Mouse (Mus musculus) kidney, embryonic 14.5 days (tissue): Measurements from ENCODE around the gene Flt3l. TPM values are rescaled to one million over a fixed set of nuclear protein-coding genes. Genes with fewer than 3 reads are reported as not detected.
"Not testable (repeated sequence)": the region's sequence is repeated elsewhere in the genome, so short reads cannot be mapped to it uniquely, and the experiment has no call there.

Source experiments
- ATAC-seq: fragments of 200-750 bp; cut with Nextera tagmentation; 2 replicates; pipeline ENCODE4 v1.8.0; 2017; ENCODE audit warnings: moderate number of reproducible peaks, mild to moderate bottlenecking, moderate TSS enrichment, moderate library complexity; ENCODE audit not compliant: low FRiP score, low TSS enrichment
- H3K27ac ChIP-seq: fragments of 300-500 bp; sonication (generic); 2 replicates; pipeline ENCODE4 v1.5.1; 2014; ENCODE audit warnings: low read depth, mild to moderate bottlenecking, low read length, moderate library complexity, mixed read lengths
- H3K27me3 ChIP-seq: fragments of 300-500 bp; sonication (generic); 2 replicates; pipeline ENCODE4 v1.6.1; 2014; ENCODE audit warnings: mild to moderate bottlenecking, low read length; ENCODE audit not compliant: control insufficient read depth, insufficient read depth
- H3K36me3 ChIP-seq: fragments of 300-500 bp; sonication (generic); 2 replicates; pipeline ENCODE4 v1.6.1; 2014; ENCODE audit warnings: low read length, mixed read lengths; ENCODE audit not compliant: control insufficient read depth, insufficient read depth
- H3K4me1 ChIP-seq: fragments of 300-500 bp; sonication (generic); 2 replicates; pipeline ENCODE4 v1.6.1; 2014; ENCODE audit warnings: low read length, mixed read lengths; ENCODE audit not compliant: control insufficient read depth, insufficient read depth
- H3K4me2 ChIP-seq: fragments of 300-500 bp; sonication (generic); replicated peaks from 2 replicates; pipeline ENCODE4 v1.6.1; 2014; ENCODE audit warnings: low read depth, mild to moderate bottlenecking, low read length
- H3K4me3 ChIP-seq: fragments of 300-500 bp; sonication (generic); 2 replicates; pipeline ENCODE4 v1.5.1; 2014; ENCODE audit warnings: mild to moderate bottlenecking, low read length
- H3K9ac ChIP-seq: fragments of 300-500 bp; sonication (generic); 2 replicates; pipeline ENCODE4 v1.6.1; 2014; ENCODE audit warnings: low read depth, mild to moderate bottlenecking, low read length, moderate library complexity
- H3K9me3 ChIP-seq: fragments of 300-500 bp; sonication (generic); 2 replicates; pipeline ENCODE4 v1.6.1; 2016; ENCODE audit warnings: low read length; ENCODE audit not compliant: control insufficient read depth
- WGBS: fragments of 180-500 bp; shearing (Covaris S2); extraction: QIAGEN DNeasy Blood & Tissue Kit; methylation state at CpG from one replicate; pipeline ENCODE4 v1.1.7; 2014; 5-methylcytosine and 5-hydroxymethylcytosine counted together
- polyA plus RNA-seq: library from polyadenylated mRNA; unstranded; fragments of >200 nt; fragmentation: Nextera tagmentation; extraction: Ambion mirVana; gene quantifications from 2 replicates; pipeline ENCODE4 v1.2.1, GENCODE M21; 2014

Gene Flt3l
- polyA plus RNA-seq, 1 experiment from 2014 or later = 1.3 TPM

DNA sequence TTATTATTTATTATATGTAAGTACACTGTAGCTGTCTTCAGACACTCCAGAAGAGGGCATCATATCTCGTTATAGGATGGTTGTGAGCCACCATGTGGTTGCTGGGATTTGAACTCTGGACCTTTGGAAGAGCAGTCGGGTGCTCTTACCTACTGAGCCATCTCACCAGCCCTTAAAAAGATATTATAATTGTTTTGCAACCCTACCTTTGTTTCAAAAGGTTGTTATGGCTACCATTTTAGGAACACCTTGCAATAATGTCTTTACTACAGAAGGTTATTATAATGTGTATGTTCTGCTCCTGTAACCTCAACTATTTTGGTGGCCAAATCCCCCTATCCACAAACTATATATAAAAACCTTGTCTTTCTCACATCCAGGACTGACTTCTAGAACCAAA lies 16.8 kb upstream of the Flt3l start:
- WGBS = 84% methylated on average over 2 of the region's 2 CpGs
- H3K9me3 ChIP-seq, H3K27me3 ChIP-seq, H3K27ac ChIP-seq, ATAC-seq, H3K36me3 ChIP-seq: not testable (repeated sequence)
- Histone ChIP-seq H3K4me3 (peak overlapping the region; percentile 63; the same call in 1 of the 2 replicates), H3K4me2 (peak overlapping the region; percentile 75; the same call in 1 of the 2 replicates), H3K9ac (peak overlapping the region; percentile 78; the same call in 1 of the 2 replicates), H3K4me1 (peaks cover 26% of the 10 kb centered on the region)

- Histone ChIP-seq H3K36me3 (peaks cover 12% of the 10 kb centered on the region), H3K4me3 (no peak overlapping the region), H3K9me3 (no peaks in the 10 kb centered on the region), H3K4me1 (peaks cover 26% of the 10 kb centered on the region), H3K27me3 (no peaks in the 10 kb centered on the region), H3K27ac (peak overlapping the region; percentile 79; the same call in 1 of the 2 replicates), H3K4me2 (no peak overlapping the region), H3K9ac (no peak overlapping the region)
- 20% methylated on average over 11 of the region's 11 CpGs for WGBS
- no peak for ATAC-seq
Observed at GRCm38 (mm10) chr7:45151303-45151702, 15.1 kb upstream of the Flt3l start.

GRCm38 (mm10) chr7:45150321-45150720 lies 14.1 kb upstream of the Flt3l start:
- H3K9ac ChIP-seq = no peak overlapping the region; the same call in 1 of the 2 replicates
- H3K27ac ChIP-seq = peak overlapping the region; percentile 79; the same call in 1 of the 2 replicates
- no peak overlapping the region for H3K4me3 ChIP-seq
- H3K9me3 ChIP-seq = no peaks in the 10 kb centered on the region
- H3K4me1 ChIP-seq = peaks cover 23% of the 10 kb centered on the region
- peaks cover 21% of the 10 kb centered on the region for H3K36me3 ChIP-seq
- H3K27me3 ChIP-seq = no peaks in the 10 kb centered on the region
- WGBS = 28% methylated on average over 4 of the region's 4 CpGs
- no peak for ATAC-seq
- H3K4me2 ChIP-seq = no peak overlapping the region

DNA sequence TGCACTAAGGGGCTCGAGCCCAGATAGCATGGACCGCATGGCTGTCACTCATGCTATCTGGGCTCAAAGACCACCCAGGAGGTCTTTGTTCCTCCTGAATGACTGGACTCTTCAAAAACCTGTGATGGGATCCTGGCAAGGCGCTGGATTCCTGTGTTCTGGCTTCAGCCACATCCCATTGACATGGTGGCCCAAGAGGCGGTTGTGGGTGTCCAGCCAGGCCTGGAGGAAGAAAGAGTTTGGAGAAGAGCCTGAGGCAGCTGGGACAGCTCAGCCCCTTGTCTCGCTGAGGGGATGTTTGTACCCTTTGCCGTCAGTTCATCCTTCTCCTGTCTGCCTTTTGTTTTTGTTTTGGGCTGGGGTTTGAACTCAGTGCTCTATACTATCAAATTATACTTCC lies 13.3 kb upstream of the Flt3l start:
- Histone ChIP-seq H3K4me3 (no peak overlapping the region), H3K36me3 (peaks cover 27% of the 10 kb centered on the region), H3K27ac (peak overlapping the region; percentile 38; the same call in 1 of the 2 replicates), H3K4me1 (peaks cover 21% of the 10 kb centered on the region), H3K4me2 (no peak overlapping the region), H3K27me3 (no peaks in the 10 kb centered on the region), H3K9ac (no peak overlapping the region), H3K9me3 (no peaks in the 10 kb centered on the region)
- ATAC-seq = no peak
- WGBS = 53% methylated on average over 6 of the region's 6 CpGs

DNA sequence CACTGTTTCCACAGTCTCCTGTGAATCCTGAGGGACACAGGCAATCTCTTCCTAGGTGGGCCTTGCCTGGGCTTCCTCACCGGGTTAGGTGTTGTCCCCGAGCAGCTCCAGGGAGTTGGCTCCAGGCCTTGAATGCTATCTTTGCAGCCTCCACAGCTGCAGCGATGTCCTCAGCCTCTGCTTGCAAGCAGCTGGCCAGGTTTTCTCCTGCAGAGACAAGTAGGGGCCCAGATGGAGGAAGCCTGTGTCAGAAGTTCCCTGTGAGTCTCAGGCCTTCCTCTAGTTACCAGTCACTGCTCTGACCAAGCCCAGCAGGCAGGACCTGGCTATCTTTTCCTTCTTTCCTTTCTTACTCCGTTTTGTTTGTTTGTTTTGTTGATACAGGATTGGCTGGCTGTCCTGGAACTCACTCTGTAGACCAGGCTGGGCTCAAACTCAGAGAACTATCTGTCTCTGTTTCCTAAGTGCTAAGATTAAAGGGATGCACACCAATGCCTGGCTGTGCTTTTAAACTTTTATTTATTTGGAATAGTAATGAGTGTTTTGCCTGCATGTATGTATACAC lies 12.4 kb upstream of the Flt3l start:
- Histone ChIP-seq H3K4me3 (no peak overlapping the region), H3K36me3 (peaks cover 35% of the 10 kb centered on the region), H3K27ac (0 out of 2 replicates have a peak overlapping the region, but pooled peaks have one; percentile 24), H3K4me2 (no peak overlapping the region), H3K9me3 (no peaks in the 10 kb centered on the region), H3K4me1 (peaks cover 21% of the 10 kb centered on the region), H3K9ac (peak overlapping the region; percentile 18; the same call in 1 of the 2 replicates), H3K27me3 (no peaks in the 10 kb centered on the region)
- 59% methylated on average over 4 of the region's 4 CpGs for WGBS
- no peak for ATAC-seq

DNA sequence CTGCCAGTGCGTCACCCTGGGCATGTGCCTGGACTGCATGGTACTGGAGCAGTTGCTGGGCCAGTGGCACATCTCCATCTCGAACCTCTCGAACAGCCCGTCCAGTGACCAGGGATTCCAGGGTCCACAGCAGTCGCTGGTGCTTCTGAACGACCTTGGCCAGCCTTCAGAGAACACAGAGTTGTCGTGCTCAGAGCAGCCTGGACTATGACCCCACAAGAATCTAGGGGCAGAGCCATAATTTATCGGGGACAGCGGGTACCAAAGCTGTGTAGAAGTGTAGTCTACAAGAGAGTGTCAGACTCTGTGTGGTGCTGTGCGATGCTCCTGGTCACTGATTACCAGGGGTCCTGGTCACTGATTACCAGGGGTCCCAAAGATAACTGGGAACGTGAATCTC lies 11.7 kb upstream of the Flt3l start:
- no peak overlapping the region for H3K27ac ChIP-seq
- 73% methylated on average over 11 of the region's 11 CpGs for WGBS
- H3K27me3 ChIP-seq = no peaks in the 10 kb centered on the region
- no peak overlapping the region for H3K4me3 ChIP-seq
- no peaks in the 10 kb centered on the region for H3K9me3 ChIP-seq
- ATAC-seq = 0 out of 2 replicates have a peak, but pooled peaks have one; percentile 3
- no peak overlapping the region for H3K4me2 ChIP-seq
- H3K4me1 ChIP-seq = peaks cover 17% of the 10 kb centered on the region
- H3K36me3 ChIP-seq = peaks cover 39% of the 10 kb centered on the region
- no peak overlapping the region for H3K9ac ChIP-seq

- H3K36me3 ChIP-seq = peaks cover 45% of the 10 kb centered on the region
- no peak overlapping the region for H3K4me2 ChIP-seq
- no peaks in the 10 kb centered on the region for H3K27me3 ChIP-seq
- H3K9ac ChIP-seq = no peak overlapping the region
- ATAC-seq = no peak
- H3K4me3 ChIP-seq = no peak overlapping the region
- 91% methylated on average over 11 of the region's 11 CpGs for WGBS
- peaks cover 17% of the 10 kb centered on the region for H3K4me1 ChIP-seq
- no peak overlapping the region for H3K27ac ChIP-seq
- H3K9me3 ChIP-seq = no peaks in the 10 kb centered on the region
Observed at GRCm38 (mm10) chr7:45147267-45147666, 11.0 kb upstream of the Flt3l start.

- ATAC-seq = no peak
- Histone ChIP-seq H3K9me3 (no peaks in the 10 kb centered on the region), H3K27me3 (no peaks in the 10 kb centered on the region), H3K36me3 (peaks cover 53% of the 10 kb centered on the region), H3K9ac (no peak overlapping the region), H3K27ac (no peak overlapping the region), H3K4me1 (peaks cover 4% of the 10 kb centered on the region), H3K4me3 (no peak overlapping the region), H3K4me2 (no peak overlapping the region)
- WGBS = 94% methylated on average over 8 of the region's 8 CpGs
Observed at GRCm38 (mm10) chr7:45145460-45145859, 9.2 kb upstream of the Flt3l start.

DNA sequence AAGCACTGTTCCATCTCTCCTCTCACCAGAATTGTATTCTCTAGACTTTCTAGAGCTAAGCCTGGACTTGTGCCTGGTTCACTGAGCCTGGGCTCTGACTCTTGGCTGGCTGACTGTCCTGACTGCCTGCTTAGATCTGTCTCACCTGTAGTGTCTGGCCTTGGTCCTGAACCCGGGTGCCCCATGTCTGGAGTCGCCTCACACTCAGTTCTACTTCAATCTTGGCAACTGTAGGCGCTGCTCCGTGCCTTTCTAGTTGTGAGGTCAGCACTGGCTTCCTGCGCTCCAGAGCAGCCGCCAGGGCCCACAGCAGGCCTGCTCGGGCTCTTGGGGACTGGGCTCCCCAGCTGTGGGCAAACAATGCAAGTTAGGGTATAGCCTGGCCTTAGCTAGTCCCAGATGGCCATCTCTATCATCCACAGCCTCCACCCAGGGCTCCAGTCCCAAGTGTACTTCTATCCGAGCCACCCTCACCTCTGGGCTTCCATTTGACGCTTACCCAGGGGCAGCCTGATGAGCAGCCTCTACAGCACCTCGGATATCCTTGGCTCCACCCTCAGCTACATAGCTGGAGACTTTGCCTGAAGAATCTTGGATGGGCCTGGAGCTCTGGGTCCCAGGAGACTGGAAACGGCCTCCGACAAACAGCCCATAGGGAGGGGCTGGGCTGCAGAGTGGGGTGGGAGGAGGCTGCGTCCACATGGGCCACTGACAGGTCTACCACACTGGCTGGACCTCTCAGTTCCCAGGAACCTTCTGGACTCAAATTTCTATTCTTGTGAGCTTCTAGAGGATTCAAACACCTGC lies 8.3 kb upstream of the Flt3l start:
- Histone ChIP-seq H3K9ac (0 out of 2 replicates have a peak overlapping the region, but pooled peaks have one; percentile 4), H3K36me3 (peaks cover 53% of the 10 kb centered on the region)
- no peak for ATAC-seq

More for the DNA sequence above, 8.3 kb upstream of the Flt3l start:
- Histone ChIP-seq H3K4me1 (no peaks in the 10 kb centered on the region), H3K27me3 (no peaks in the 10 kb centered on the region), H3K4me2 (no peak overlapping the region), H3K4me3 (no peak overlapping the region), H3K9me3 (no peaks in the 10 kb centered on the region), H3K27ac (no peak overlapping the region)
- 87% methylated on average over 13 of the region's 13 CpGs for WGBS
